Mouse (Mus musculus) heart, embryonic 13.5 days (tissue): ENCODE data around the gene Naa35. TPM values are rescaled to one million over a fixed set of nuclear protein-coding genes. Genes with fewer than 3 reads are reported as not detected.
A peak's percentile ranks its signal among the peaks of the same experiment; 100 is the strongest.

ENCODE experiments used
- ATAC-seq: fragments of 200-750 bp; cut with Nextera tagmentation; 2 replicates; pipeline ENCODE4 v1.8.0; 2017; ENCODE audit warnings: moderate TSS enrichment; ENCODE audit not compliant: insufficient number of reproducible peaks, low FRiP score, low TSS enrichment; ENCODE audit errors: extremely low read depth
- H3K27ac ChIP-seq: fragments of 300-500 bp; sonication (generic); replicated peaks from 2 replicates; pipeline ENCODE4 v1.5.1; 2015; ENCODE audit warnings: moderate library complexity, mild to moderate bottlenecking, inconsistent platforms
- H3K27me3 ChIP-seq: fragments of 300-500 bp; sonication (generic); replicated peaks from 2 replicates; pipeline ENCODE4 v1.6.1; 2015; ENCODE audit warnings: mild to moderate bottlenecking, inconsistent platforms
- H3K36me3 ChIP-seq: fragments of 300-500 bp; sonication (generic); 2 replicates; pipeline ENCODE4 v1.6.1; 2015; ENCODE audit warnings: mild to moderate bottlenecking, inconsistent platforms
- H3K4me1 ChIP-seq: fragments of 300-500 bp; sonication (generic); 2 replicates; pipeline ENCODE4 v1.6.1; 2015; ENCODE audit warnings: inconsistent platforms
- H3K4me2 ChIP-seq: fragments of 300-500 bp; sonication (generic); 2 replicates; pipeline ENCODE4 v1.6.1; 2015; ENCODE audit warnings: inconsistent platforms, mild to moderate bottlenecking, moderate library complexity
- H3K4me3 ChIP-seq: fragments of 300-500 bp; sonication (generic); 2 replicates; pipeline ENCODE4 v1.5.1; 2015; ENCODE audit warnings: moderate library complexity, mild to moderate bottlenecking, inconsistent platforms
- H3K9ac ChIP-seq: fragments of 300-500 bp; sonication (generic); 2 replicates; pipeline ENCODE4 v1.6.1; 2015; ENCODE audit warnings: inconsistent platforms, mild to moderate bottlenecking, moderate library complexity
- H3K9me3 ChIP-seq: fragments of 300-500 bp; sonication (generic); 2 replicates; pipeline ENCODE4 v1.6.1; 2016; ENCODE audit warnings: inconsistent platforms
- WGBS: fragments of 180-500 bp; shearing (Covaris S2); methylation state at CpG from one replicate; pipeline ENCODE4 v1.1.7; 2015; ENCODE audit warnings: mixed read lengths; 5-methylcytosine and 5-hydroxymethylcytosine counted together
- polyA plus RNA-seq: library from polyadenylated mRNA; unstranded; fragments of >200 nt; fragmentation: Nextera tagmentation; extraction: Ambion mirVana; gene quantifications from 2 replicates; pipeline ENCODE4 v1.2.1, GENCODE M21; 2015

Naa35 gene
- polyA plus RNA-seq, 1 experiment from 2014 or later: 68.5 TPM

DNA sequence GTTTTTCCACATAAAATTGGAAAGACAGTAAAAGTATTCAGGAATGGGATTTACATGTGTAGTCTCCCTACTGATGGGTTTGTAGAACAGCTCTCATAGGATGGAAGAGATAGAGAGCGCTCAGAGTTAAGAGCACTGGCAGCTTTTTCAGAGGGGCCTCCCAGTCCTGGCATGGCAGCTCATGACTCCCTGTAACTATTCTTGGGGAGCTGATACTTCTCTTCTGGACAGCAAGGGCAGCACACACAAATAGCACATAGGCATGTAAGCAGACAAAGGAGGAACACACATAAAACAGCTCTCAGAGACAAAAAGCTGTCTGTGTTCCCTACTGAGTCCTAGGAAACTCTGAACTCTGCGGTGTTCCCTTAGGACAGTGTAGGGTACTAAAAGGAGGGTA is 25.4 kb downstream of the Naa35 start:
- Histone ChIP-seq H3K27me3 (no peaks in the 10 kb centered on the region), H3K4me1 (peaks cover 15% of the 10 kb centered on the region), H3K4me3 (no peak overlapping the region), H3K27ac (peak overlapping the region; percentile 88), H3K4me2 (no peak overlapping the region), H3K36me3 (peaks cover 93% of the 10 kb centered on the region), H3K9me3 (no peaks in the 10 kb centered on the region), H3K9ac (peak overlapping the region; percentile 45; the same call in 1 of the 2 replicates)
- ATAC-seq: no peak
- WGBS: 73% methylated on average over 2 of the region's 2 CpGs

DNA sequence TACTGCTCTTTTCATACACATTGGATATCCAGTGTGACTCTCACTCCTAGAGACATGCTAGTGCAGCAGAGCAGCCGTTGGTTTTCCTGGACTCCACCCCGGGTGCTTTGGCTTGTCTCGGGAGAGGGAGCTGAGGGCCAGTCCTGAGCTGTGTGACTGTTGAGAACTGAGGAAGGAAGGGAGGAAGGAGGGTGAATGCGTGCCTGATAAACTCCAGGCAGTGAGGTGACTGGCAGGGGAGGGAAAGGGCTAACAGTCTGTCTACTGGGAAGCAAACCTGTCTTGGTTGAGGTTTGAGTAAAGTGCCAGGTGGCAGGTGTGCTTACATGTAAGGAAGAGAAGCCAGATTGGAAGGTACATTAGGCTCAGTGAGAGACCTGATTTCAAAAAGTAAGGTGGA is 28.8 kb downstream of the Naa35 start:
- H3K36me3 ChIP-seq: peaks cover 82% of the 10 kb centered on the region
- no peaks in the 10 kb centered on the region for H3K9me3 ChIP-seq
- H3K4me3 ChIP-seq: no peak overlapping the region
- H3K27ac ChIP-seq: no peak overlapping the region
- H3K9ac ChIP-seq: no peak overlapping the region
- H3K4me2 ChIP-seq: no peak overlapping the region
- WGBS: 63% methylated on average over 4 of the region's 4 CpGs
- H3K27me3 ChIP-seq: no peaks in the 10 kb centered on the region
- no peak for ATAC-seq
- peaks cover 15% of the 10 kb centered on the region for H3K4me1 ChIP-seq

DNA sequence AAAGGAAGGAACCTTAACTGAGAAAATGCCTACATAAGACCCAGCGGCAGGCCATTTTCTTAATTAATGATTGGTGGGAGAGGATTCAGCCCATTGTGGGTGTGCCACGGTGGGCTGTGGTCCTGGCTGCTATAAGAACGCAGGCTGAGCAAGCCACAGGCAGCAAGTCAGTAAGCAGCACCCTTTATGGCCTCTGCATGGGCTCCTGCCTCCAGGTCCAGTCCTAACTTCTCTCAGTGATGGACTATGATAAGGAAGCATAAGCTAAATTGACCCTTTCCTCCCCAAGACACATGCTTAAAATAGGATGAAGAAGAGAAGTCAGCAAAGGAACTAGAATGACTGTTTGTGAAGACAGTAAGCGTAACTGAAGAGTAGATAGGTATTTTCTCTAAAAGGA is 30.1 kb downstream of the Naa35 start:
- no peak overlapping the region for H3K9ac ChIP-seq
- H3K36me3 ChIP-seq: peaks cover 82% of the 10 kb centered on the region
- no peak for ATAC-seq
- no peak overlapping the region for H3K27ac ChIP-seq
- H3K9me3 ChIP-seq: no peaks in the 10 kb centered on the region
- no peak overlapping the region for H3K4me3 ChIP-seq
- no peak overlapping the region for H3K4me2 ChIP-seq
- WGBS: 90% methylated on average over 4 of the region's 4 CpGs
- H3K27me3 ChIP-seq: no peaks in the 10 kb centered on the region
- H3K4me1 ChIP-seq: peaks cover 9% of the 10 kb centered on the region

DNA sequence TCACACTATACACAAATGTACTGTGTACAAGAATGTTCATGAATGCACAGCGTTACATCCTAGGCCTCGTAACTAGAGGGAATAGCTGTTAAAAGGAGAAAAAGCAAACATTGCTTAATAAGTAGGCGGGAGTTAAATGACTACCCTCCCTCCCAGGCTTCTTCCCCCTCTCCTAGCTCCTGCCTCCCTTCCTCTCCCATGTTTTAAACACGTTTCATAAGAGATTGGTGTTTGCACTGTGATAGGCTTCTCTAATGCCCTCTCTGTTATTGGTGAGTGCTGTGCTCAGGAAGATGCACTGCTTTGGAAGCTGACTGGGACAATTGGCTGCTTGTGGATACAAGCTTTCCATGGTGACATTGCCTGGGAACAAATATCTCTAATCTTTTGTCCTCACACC is 30.5 kb downstream of the Naa35 start:
- H3K27ac ChIP-seq: no peak overlapping the region
- H3K27me3 ChIP-seq: no peaks in the 10 kb centered on the region
- H3K36me3 ChIP-seq: peaks cover 83% of the 10 kb centered on the region
- H3K4me2 ChIP-seq: no peak overlapping the region
- no peak for ATAC-seq
- H3K4me3 ChIP-seq: no peak overlapping the region
- no peaks in the 10 kb centered on the region for H3K9me3 ChIP-seq
- peaks cover 5% of the 10 kb centered on the region for H3K4me1 ChIP-seq
- WGBS: 82% methylated on average over 4 of the region's 4 CpGs
- no peak overlapping the region for H3K9ac ChIP-seq

DNA sequence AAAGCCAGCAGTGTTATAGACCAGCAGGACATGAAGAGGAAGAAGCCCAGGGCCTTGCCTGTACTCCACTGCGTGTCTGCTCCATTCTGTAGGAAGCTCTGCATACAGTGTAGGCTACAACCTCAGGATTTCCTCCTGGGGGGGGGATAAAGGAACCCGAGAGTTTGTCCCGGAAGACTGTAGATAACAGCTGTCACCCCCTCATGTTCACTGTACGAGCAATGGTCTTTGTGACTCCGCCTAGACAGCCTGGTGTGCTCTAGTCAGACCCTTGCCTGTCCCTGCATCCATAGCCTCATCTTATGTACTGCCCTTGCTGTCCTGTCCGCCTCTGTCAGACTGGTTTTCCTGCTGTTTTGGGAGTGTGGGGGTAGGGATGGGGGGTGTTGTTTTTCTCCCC is 33.4 kb downstream of the Naa35 start:
- Histone ChIP-seq H3K4me3 (no peak overlapping the region), H3K36me3 (peaks cover 84% of the 10 kb centered on the region), H3K9ac (no peak overlapping the region), H3K27ac (no peak overlapping the region), H3K4me2 (no peak overlapping the region), H3K4me1 (no peaks in the 10 kb centered on the region), H3K27me3 (no peaks in the 10 kb centered on the region), H3K9me3 (no peaks in the 10 kb centered on the region)
- 53% methylated on average over 6 of the region's 6 CpGs for WGBS
- ATAC-seq: no peak

DNA sequence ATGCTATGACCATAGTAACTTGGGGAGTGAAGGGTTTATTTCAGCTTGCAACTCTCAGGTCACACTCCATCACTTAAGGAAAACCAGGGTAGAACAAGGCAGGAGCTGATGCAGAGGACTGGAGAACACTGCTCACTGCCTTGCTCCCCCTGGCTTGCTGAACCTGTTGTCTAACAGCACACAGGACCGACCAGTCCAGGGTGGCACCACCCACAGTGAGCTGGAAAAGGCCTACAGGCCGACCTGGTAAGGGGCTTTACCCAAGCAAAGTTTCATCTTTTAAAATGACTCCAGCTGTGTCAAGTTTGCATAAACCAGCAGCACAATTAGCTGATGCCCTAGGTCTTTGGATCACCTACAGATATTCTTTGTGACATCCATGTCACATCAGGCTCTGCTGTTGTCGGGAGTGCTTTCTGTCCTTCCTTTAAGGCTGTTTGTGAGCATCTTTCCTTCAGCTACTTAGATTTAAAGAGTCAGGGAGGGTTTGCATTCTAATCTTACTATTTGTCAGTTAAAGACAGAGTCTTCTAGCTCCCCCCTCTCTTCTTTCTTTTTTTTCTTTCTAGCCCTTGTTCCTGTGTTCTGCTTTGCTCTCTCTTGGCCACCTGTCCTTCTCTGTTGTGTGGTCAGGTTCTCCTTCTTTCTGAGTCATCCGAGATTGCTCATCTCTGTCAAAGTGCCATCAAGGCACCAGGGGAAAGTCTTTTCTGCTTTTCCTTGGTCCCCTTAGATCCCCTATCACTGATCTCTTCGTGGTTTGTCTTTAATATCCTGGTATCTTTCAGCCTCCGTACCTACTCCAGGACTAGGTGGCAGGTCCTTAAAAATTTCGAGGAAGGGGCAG is 36.8 kb downstream of the Naa35 start:
- WGBS: 81% methylated on average over 7 of the region's 7 CpGs
- H3K4me1 ChIP-seq: peaks cover 31% of the 10 kb centered on the region
- H3K27ac ChIP-seq: no peak overlapping the region
- no peak overlapping the region for H3K4me2 ChIP-seq
- no peak overlapping the region for H3K9ac ChIP-seq
- no peak for ATAC-seq
- no peak overlapping the region for H3K4me3 ChIP-seq
- no peaks in the 10 kb centered on the region for H3K27me3 ChIP-seq
- H3K9me3 ChIP-seq: no peaks in the 10 kb centered on the region
- H3K36me3 ChIP-seq: peaks cover 88% of the 10 kb centered on the region

DNA sequence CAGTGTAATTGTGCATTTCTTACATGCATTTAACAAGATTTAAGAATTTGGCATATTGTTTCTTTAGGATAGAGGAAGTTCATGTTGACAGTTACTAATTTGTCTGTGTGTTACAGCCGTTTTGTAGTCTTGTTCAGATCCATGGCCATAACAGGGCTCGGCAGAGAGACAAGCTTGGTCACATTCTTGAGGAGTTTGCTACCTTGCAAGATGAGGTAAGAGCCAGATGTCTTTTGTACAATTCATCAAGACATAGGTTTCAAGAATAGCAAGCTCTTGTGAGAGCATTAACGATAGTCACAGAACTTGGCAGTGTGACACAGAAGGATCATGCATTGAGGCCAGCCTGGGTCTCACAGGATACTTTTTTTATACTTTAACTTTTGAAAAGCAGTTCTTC is 39.3 kb downstream of the Naa35 start:
- Histone ChIP-seq H3K9ac (no peak overlapping the region), H3K27ac (peak overlapping the region; percentile 89), H3K4me3 (no peak overlapping the region), H3K4me1 (peaks cover 31% of the 10 kb centered on the region), H3K9me3 (no peaks in the 10 kb centered on the region), H3K27me3 (no peaks in the 10 kb centered on the region), H3K36me3 (peaks cover 88% of the 10 kb centered on the region), H3K4me2 (no peak overlapping the region)
- ATAC-seq: no peak
- WGBS: 42% methylated on average over 3 of the region's 3 CpGs

DNA sequence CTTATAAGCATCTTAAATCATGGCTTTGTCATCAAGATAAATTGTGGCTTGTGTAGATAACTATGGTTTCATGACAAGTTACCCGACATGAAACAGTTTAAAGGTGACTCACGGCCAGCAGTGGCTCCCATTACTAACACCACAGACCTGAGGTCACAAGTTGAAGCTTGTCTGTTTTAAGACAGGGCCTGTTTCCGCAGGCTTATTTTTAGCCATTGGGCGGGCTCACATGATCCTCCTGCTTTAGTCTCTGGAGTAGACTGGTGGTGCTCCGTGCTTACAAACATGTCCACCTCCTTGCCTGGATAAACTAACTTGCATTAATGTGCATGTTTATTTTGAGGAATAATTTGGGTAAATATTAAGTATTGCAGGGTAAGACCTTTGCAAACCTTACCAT is 39.8 kb downstream of the Naa35 start:
- Histone ChIP-seq H3K4me3 (no peak overlapping the region), H3K9me3 (no peaks in the 10 kb centered on the region), H3K4me1 (peaks cover 31% of the 10 kb centered on the region), H3K9ac (no peak overlapping the region), H3K4me2 (peak overlapping the region; percentile 44), H3K27me3 (no peaks in the 10 kb centered on the region), H3K36me3 (peaks cover 90% of the 10 kb centered on the region), H3K27ac (peak overlapping the region; percentile 89)
- peak; percentile 68; the same call in 1 of the 2 replicates for ATAC-seq
- 33% methylated on average over 5 of the region's 5 CpGs for WGBS

DNA sequence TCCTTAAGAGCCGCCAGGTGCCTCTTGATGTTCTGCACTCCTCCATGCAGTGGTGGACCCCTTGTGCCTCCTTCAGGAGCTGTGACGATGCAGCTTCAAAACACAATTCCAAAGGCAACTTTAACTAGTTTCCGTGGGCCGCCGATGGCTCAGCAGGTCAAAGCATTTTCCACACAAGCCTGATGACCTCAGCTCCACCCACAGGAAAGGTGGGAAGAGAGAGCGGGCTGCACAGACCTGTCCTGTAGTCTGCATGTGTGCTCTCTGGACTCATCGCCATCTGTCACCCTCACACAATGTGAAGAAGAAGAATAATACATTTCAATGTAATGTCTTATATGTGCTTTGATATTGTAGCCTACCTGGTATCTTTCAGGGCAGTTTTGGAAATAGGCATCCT is 41.7 kb downstream of the Naa35 start:
- H3K27ac ChIP-seq: 0 out of 2 replicates have a peak overlapping the region, but pooled peaks have one; percentile 3
- 68% methylated on average over 7 of the region's 7 CpGs for WGBS
- no peak overlapping the region for H3K4me2 ChIP-seq
- H3K9ac ChIP-seq: peak overlapping the region; percentile 33; the same call in 1 of the 2 replicates
- peaks cover 90% of the 10 kb centered on the region for H3K36me3 ChIP-seq
- H3K9me3 ChIP-seq: no peaks in the 10 kb centered on the region
- no peak for ATAC-seq
- H3K4me1 ChIP-seq: peaks cover 31% of the 10 kb centered on the region
- no peak overlapping the region for H3K4me3 ChIP-seq
- no peaks in the 10 kb centered on the region for H3K27me3 ChIP-seq

DNA sequence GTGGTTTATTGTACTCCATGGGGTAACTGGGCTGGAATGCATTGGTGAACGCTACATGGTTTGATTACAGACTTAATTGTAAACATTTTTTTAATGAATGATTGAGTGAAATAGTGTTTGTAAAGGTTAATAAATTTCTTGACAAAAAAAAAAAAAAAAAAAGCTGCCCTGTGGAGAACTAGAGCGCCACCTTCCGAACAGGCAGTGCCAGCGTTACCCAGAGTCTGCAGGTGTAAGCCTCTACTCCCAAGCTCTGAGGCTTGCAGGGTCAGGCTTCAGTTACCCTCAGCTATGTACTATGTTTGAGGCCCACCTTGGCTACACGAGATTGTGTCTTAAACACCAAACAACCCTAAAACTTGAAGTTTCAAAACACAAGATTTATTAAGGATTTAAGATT is 49.6 kb downstream of the Naa35 start:
- Histone ChIP-seq H3K4me1 (peaks cover 8% of the 10 kb centered on the region), H3K27ac (no peak overlapping the region), H3K9me3 (no peaks in the 10 kb centered on the region), H3K4me2 (no peak overlapping the region), H3K36me3 (peaks cover 96% of the 10 kb centered on the region), H3K4me3 (no peak overlapping the region), H3K27me3 (no peaks in the 10 kb centered on the region), H3K9ac (no peak overlapping the region)
- WGBS: 72% methylated on average over 5 of the region's 5 CpGs
- no peak for ATAC-seq

DNA sequence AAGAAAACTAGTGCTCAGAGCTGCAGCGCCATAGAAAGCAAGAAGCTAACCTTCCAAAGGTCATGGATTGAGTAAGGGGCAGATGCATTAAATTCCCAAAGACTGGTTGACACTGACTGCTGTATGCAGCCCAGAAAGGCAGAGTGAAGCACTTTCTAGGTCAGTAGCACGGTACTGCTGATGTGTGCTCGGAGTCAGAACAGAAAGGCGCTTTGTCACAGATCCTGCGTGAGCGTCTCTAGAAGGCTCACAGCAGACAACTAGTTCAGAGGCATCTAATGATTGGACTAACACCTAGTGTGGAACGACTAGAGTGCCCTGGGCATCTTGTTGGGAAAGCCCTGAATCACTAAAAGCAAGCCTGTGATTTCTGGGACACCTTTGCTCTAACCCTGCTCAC is 52.7 kb downstream of the Naa35 start:
- 89% methylated on average over 7 of the region's 7 CpGs for WGBS
- peaks cover 80% of the 10 kb centered on the region for H3K36me3 ChIP-seq
- ATAC-seq: no peak
- H3K9me3 ChIP-seq: no peaks in the 10 kb centered on the region
- H3K4me1 ChIP-seq: peaks cover 26% of the 10 kb centered on the region
- no peak overlapping the region for H3K4me2 ChIP-seq
- no peak overlapping the region for H3K27ac ChIP-seq
- no peak overlapping the region for H3K4me3 ChIP-seq
- no peaks in the 10 kb centered on the region for H3K27me3 ChIP-seq
- H3K9ac ChIP-seq: no peak overlapping the region
